Mouse (Mus musculus): ENCODE data around the gene Ccl6.

Ccl6 gene

GRCm38 (mm10) chr11:83592853-83593252, at the start of gene Ccl6:
Gene Ccl6, minus strand, starts transcription at chr11:83593087.
- no peak for DNase-seq (ENCODE audit: inconsistent ontology term)

- no peak for DNase-seq (ENCODE audit: inconsistent ontology term)
These were observed 48.3 kb upstream of the Ccl6 start for GRCm38 (mm10) chr11:83641216-83641615.

GRCm38 (mm10) chr11:83640141-83640540, 47.3 kb upstream of the Ccl6 start:
- DNase-seq (ENCODE audit: inconsistent ontology term) = no peak

DNA sequence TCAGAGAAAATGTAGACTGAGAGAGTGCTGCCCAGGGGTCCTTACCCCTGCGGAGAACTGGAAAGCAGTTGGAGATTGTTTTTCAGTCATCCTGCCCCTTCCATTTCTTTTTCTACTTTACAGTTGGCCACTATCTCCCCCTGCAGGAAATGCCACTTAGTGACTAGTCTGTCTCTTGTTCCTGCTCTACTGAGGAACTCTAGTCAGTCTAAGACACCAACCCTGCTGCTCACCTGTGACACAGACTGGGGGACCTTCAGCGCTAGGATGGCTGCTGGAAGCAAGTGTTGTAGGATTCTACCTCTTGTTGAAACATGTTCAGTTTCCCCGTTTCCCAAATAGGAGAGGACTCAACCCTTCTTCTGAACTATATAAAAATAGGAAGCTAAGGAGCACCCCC, 46.6 kb upstream of the Ccl6 start:
- no peak for DNase-seq (ENCODE audit: inconsistent ontology term)

- DNase-seq (ENCODE audit: inconsistent ontology term) = no peak
These were observed 46.0 kb upstream of the Ccl6 start for GRCm38 (mm10) chr11:83638934-83639333.

DNA sequence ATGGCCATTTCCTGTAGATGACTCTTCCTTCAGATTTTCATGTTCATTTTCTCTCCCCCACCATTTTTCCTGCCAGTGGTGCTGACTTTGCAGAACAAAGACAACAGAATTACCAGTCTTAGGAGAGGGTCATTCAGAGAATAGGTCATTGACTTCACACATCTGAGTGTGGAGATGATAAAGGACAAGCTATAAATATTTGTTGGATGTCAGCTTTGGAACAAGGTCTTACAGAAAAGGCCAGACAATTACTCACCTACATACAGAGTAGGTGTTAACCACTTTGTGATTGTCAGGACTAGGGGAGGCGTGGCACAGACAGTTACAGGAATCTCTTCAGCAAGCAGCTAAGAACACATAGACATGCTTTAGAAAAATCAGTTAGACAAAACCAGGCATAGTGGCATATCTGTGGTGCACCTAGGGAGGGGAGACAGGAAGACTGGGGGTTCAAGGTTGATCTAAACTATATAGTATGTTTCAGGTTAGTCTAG, 43.9 kb upstream of the Ccl6 start:
- no peak for DNase-seq (ENCODE audit: inconsistent ontology term)

DNA sequence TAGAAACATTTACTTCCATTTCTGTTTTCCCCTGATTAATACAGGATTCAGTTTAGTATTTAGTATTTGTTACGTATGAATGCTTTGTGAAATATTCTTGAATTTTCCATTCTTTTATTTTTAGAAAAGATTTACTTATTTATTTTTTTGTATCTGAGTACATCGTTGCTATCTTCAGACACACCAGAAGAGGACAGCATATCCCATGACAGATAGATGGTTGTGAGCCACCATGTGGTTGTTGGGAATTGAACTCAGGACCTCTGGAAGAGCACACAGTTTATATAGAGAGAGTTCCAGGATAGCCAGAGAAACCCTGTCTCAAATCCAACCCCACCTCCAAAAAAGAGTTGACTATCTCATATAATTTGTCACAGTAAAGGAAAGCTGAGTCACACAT, 42.0 kb upstream of the Ccl6 start:
- DNase-seq (ENCODE audit: inconsistent ontology term) = no peak

DNA sequence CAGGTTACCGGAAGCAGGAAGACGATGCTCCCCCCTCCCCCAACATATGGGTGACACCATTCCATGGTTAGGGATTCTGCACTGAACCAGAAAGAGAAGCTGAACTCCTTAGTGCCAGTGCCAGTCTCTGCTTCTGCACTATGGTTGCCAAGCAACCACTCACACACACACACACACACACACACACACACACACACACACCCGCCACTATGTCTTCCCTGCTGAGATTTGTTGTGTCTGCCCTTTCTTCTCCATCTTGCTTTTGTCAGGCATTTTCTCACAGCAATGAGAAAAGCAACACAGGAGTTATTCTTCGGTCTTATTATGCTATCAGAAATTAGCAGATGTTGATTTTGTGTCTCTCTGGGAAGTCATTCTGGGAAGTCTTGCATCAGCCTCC, 41.5 kb upstream of the Ccl6 start:
- no peak for DNase-seq (ENCODE audit: inconsistent ontology term)

- peak; percentile 17 for DNase-seq (ENCODE audit: inconsistent ontology term)
These were observed 39.9 kb upstream of the Ccl6 start for GRCm38 (mm10) chr11:83632744-83633143.

GRCm38 (mm10) chr11:83631065-83631464, 38.2 kb upstream of the Ccl6 start:
- no peak for DNase-seq (ENCODE audit: inconsistent ontology term)

DNA sequence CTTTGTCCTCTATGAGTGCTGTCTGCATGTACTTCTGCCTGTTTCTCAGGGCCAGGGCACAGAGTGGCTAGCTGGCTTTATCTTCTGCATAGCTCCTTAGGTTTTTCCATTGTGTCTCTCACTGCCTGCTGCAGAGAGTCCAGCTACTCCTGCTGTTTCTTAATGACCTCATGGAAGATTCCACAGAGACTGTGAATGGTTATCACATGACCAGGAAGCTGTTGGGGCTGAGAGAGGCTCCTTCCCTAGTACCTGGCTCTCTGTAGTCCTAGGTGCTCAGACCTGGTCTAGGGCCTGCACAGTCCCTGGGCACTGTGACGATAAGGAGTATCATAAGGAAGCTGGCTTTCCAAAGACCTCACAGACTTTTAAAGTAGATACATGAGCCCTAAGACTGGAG, 37.7 kb upstream of the Ccl6 start:
- no peak for DNase-seq (ENCODE audit: inconsistent ontology term)

- no peak for DNase-seq (ENCODE audit: inconsistent ontology term)
These were observed 35.9 kb upstream of the Ccl6 start for GRCm38 (mm10) chr11:83628808-83629207.

GRCm38 (mm10) chr11:83623586-83623985, 30.7 kb upstream of the Ccl6 start:
- DNase-seq (ENCODE audit: inconsistent ontology term) = no peak

DNA sequence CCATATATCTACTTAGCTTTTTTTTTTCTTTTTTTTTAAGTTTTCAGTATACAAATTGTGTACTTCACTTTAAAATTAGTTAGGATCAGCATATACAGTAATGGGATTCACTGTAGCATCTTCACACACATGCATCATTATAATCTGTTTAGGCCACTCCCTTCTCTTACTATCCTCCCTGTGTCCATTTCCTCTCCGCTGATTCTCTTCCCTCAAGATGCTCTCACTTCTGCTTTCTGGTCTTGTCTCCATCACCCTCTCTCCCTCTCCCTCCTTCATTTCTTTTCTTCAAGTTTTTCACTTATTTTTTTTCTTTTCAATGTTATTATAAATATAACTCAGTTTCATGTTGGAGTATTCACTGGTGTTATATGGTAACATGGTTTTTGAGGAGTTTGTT, 26.1 kb upstream of the Ccl6 start:
- no peak for DNase-seq (ENCODE audit: inconsistent ontology term)

GRCm38 (mm10) chr11:83618238-83618637, 25.4 kb upstream of the Ccl6 start:
- no peak for DNase-seq (ENCODE audit: inconsistent ontology term)

GRCm38 (mm10) chr11:83616586-83616985, 23.7 kb upstream of the Ccl6 start:
- DNase-seq (ENCODE audit: inconsistent ontology term) = no peak

- DNase-seq (ENCODE audit: inconsistent ontology term) = no peak
These were observed 18.0 kb upstream of the Ccl6 start for GRCm38 (mm10) chr11:83610900-83611299.

- peak; percentile 25 for DNase-seq (ENCODE audit: inconsistent ontology term)
These were observed 13.5 kb upstream of the Ccl6 start for GRCm38 (mm10) chr11:83606396-83606795.

DNA sequence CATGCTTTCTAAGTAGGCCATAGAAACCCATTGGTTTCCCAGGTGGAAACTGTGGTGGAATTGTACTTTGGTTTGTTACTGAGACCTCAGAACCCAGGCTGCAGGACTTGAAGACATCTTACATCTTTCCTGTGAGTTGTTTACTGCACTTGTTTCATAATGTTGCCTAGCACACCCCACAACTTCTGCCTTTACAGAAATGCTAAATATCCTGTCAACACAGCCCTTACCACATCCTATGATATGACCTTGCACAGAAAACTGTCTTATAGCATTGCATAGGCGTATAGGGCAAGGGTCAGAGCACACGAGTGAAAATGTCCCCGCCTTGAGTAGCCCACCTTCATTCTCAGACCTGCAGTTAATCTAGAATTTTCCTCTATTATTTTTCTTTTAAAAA, 12.6 kb upstream of the Ccl6 start:
- DNase-seq (ENCODE audit: inconsistent ontology term) = no peak

GRCm38 (mm10) chr11:83604698-83605097, 11.8 kb upstream of the Ccl6 start:
- no peak for DNase-seq (ENCODE audit: inconsistent ontology term)

GRCm38 (mm10) chr11:83603399-83603798, 10.5 kb upstream of the Ccl6 start:
- DNase-seq (ENCODE audit: inconsistent ontology term) = no peak

GRCm38 (mm10) chr11:83600576-83600975, 7.7 kb upstream of the Ccl6 start:
- DNase-seq (ENCODE audit: inconsistent ontology term) = no peak

DNA sequence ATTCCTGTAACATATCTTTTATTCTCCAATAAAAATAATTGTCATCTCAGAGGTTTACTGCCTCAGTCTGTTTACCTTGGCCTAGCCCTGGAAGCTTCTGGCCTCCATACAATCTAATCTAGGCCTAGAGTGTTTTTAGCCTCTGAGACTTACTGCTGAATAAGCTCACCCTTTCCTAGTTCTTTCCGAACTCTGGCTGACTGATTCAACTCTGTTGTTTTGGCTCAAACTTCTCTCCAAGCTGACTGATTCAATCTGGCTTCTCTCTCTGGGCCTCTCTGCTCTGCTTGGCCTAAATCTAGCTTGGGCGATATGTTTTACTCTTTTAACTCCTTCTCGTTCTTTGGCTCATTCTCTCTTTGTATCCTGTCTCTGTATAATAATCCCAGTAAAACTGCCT, 6.1 kb upstream of the Ccl6 start:
- DNase-seq (ENCODE audit: inconsistent ontology term) = no peak

GRCm38 (mm10) chr11:83598207-83598837, 5.4 kb upstream of the Ccl6 start:
- DNase-seq (ENCODE audit: inconsistent ontology term) = no peak

Measured in Muller cell, postnatal 12 days (primary cell).